Mouse (Mus musculus) cortical plate, adult 2 months (tissue): Measurements from ENCODE around the gene Sacs.

Experiments
- CTCF ChIP-seq: fragments of 200-500 bp; IDR thresholded peaks from 2 replicates; pipeline ENCODE4 v1.5.1; 2011; ENCODE audit warnings: mild to moderate bottlenecking, control low read depth, low read length; ENCODE audit not compliant: insufficient read depth; ENCODE audit errors: extremely low read depth
- POLR2A ChIP-seq: fragments of 200-500 bp; IDR thresholded peaks from 2 replicates; pipeline ENCODE4 v1.6.1; 2011; ENCODE audit warnings: mild to moderate bottlenecking, low read length, control low read depth; ENCODE audit not compliant: insufficient read depth; ENCODE audit errors: extremely low read depth

- TF ChIP-seq CTCF (no peak), POLR2A (no peak)
Measured at GRCm38 (mm10) chr14:61100736-61101135, 37.5 kb upstream of the Sacs start.
